Mouse (Mus musculus) cerebellum, adult 11 months (tissue): ENCODE measurements around the gene Smg5.
A peak's percentile ranks its signal among the peaks of the same experiment; 100 is the strongest.
"Not testable (repeated sequence)": the region's sequence is repeated elsewhere in the genome, so short reads cannot be mapped to it uniquely, and the experiment has no call there.

Source experiments
- DNase-seq: peaks from one replicate; pipeline ENCODE4 v3.0.0; 2022

The Smg5 gene

GRCm38 (mm10) chr3:88336058-88337013 is at the start of gene Smg5, which contains the start of gene Tmem79:
Gene Smg5, plus strand, starts transcription at chr3:88336260.
Gene Tmem79, minus strand, starts transcription at chr3:88336148.
- DNase-seq = peak; percentile 93

- no peak for DNase-seq
These were observed 49.0 kb upstream of the Smg5 start, which contains the start of gene Gm38392 for GRCm38 (mm10) chr3:88287110-88287509. Gene Gm38392, minus strand, starts transcription at chr3:88287210.

GRCm38 (mm10) chr3:88288133-88288713 is 47.8 kb upstream of the Smg5 start:
- not testable (repeated sequence) for DNase-seq

GRCm38 (mm10) chr3:88291970-88292369 is 44.1 kb upstream of the Smg5 start:
- no peak for DNase-seq

GRCm38 (mm10) chr3:88295272-88295671 is 40.8 kb upstream of the Smg5 start:
- DNase-seq = not testable (repeated sequence)

- DNase-seq = no peak
These were observed 39.9 kb upstream of the Smg5 start for GRCm38 (mm10) chr3:88296110-88296560.

GRCm38 (mm10) chr3:88296561-88297318 is 39.3 kb upstream of the Smg5 start, which contains the start of the genes Tsacc and Cct3:
Gene Tsacc, minus strand, starts transcription at chr3:88296999.
Gene Cct3, plus strand, starts transcription at chr3:88297116.
- DNase-seq = peak; percentile 96

- no peak for DNase-seq
These were observed 38.7 kb upstream of the Smg5 start for GRCm38 (mm10) chr3:88297321-88297851.

GRCm38 (mm10) chr3:88299172-88299571 is 36.9 kb upstream of the Smg5 start:
- no peak for DNase-seq

- DNase-seq = peak; percentile 48
These were observed 11.1 kb upstream of the Smg5 start, which contains the start of gene Glmp for GRCm38 (mm10) chr3:88324951-88325405. Gene Glmp, plus strand, starts transcription at chr3:88325023.

GRCm38 (mm10) chr3:88328956-88329355 is 7.1 kb upstream of the Smg5 start:
- DNase-seq = no peak

GRCm38 (mm10) chr3:88331282-88331681 is 4.8 kb upstream of the Smg5 start:
- DNase-seq = no peak

GRCm38 (mm10) chr3:88334029-88334658 is 1.9 kb upstream of the Smg5 start:
- no peak for DNase-seq

GRCm38 (mm10) chr3:88334902-88335435 is 1.1 kb upstream of the Smg5 start:
- DNase-seq = no peak

- DNase-seq = no peak
These were observed 515 bp upstream of the Smg5 start for GRCm38 (mm10) chr3:88335436-88336053.

GRCm38 (mm10) chr3:88337367-88338020 is 1.4 kb downstream of the Smg5 start:
- DNase-seq = no peak

- DNase-seq = no peak
These were observed 2.3 kb downstream of the Smg5 start for GRCm38 (mm10) chr3:88338316-88338715.

GRCm38 (mm10) chr3:88339006-88339405 is 2.9 kb downstream of the Smg5 start:
- DNase-seq = no peak

GRCm38 (mm10) chr3:88350732-88351131 is 14.7 kb downstream of the Smg5 start:
- DNase-seq = no peak

GRCm38 (mm10) chr3:88352907-88353306 is 16.8 kb downstream of the Smg5 start:
- DNase-seq = peak; percentile 64
